Mouse (Mus musculus): ENCODE measurements around the gene Fras1.

The Fras1 gene

GRCm38 (mm10) chr5:96482054-96482453 lies 108.3 kb downstream of the Fras1 start:
- DNase-seq (ENCODE audit: low spot score in 2 of 2), result no peak

- no peak for DNase-seq (ENCODE audit: low spot score in 2 of 2)
Measured at GRCm38 (mm10) chr5:96492497-96492896, 118.7 kb downstream of the Fras1 start.

- no peak for DNase-seq (ENCODE audit: low spot score in 2 of 2)
Measured at GRCm38 (mm10) chr5:96494502-96495292, 120.9 kb downstream of the Fras1 start.

- no peak for DNase-seq (ENCODE audit: low spot score in 2 of 2)
Measured at GRCm38 (mm10) chr5:96498083-96498482, 124.3 kb downstream of the Fras1 start.

- no peak for DNase-seq (ENCODE audit: low spot score in 2 of 2)
Measured at GRCm38 (mm10) chr5:96501783-96502182, 128.0 kb downstream of the Fras1 start.

GRCm38 (mm10) chr5:96502400-96502799 lies 128.6 kb downstream of the Fras1 start:
- no peak for DNase-seq (ENCODE audit: low spot score in 2 of 2)

- DNase-seq (ENCODE audit: low spot score in 2 of 2), result no peak
Measured at GRCm38 (mm10) chr5:96511005-96511404, 137.2 kb downstream of the Fras1 start.

GRCm38 (mm10) chr5:96513327-96513726 lies 139.6 kb downstream of the Fras1 start:
- DNase-seq (ENCODE audit: low spot score in 2 of 2), result no peak

GRCm38 (mm10) chr5:96515860-96516311 lies 142.1 kb downstream of the Fras1 start:
- DNase-seq (ENCODE audit: low spot score in 2 of 2), result no peak

GRCm38 (mm10) chr5:96516329-96516728 lies 142.6 kb downstream of the Fras1 start:
- DNase-seq (ENCODE audit: low spot score in 2 of 2), result no peak

- DNase-seq (ENCODE audit: low spot score in 2 of 2), result no peak
Measured at GRCm38 (mm10) chr5:96521541-96521940, 147.8 kb downstream of the Fras1 start.

- DNase-seq (ENCODE audit: low spot score in 2 of 2), result no peak
Measured at GRCm38 (mm10) chr5:96522909-96523409, 149.2 kb downstream of the Fras1 start.

GRCm38 (mm10) chr5:96528296-96528695 lies 154.5 kb downstream of the Fras1 start:
- no peak for DNase-seq (ENCODE audit: low spot score in 2 of 2)

- no peak for DNase-seq (ENCODE audit: low spot score in 2 of 2)
Measured at GRCm38 (mm10) chr5:96530516-96530915, 156.8 kb downstream of the Fras1 start.

GRCm38 (mm10) chr5:96531962-96532361 lies 158.2 kb downstream of the Fras1 start:
- DNase-seq (ENCODE audit: low spot score in 2 of 2), result no peak

GRCm38 (mm10) chr5:96536527-96536926 lies 162.8 kb downstream of the Fras1 start:
- no peak for DNase-seq (ENCODE audit: low spot score in 2 of 2)

GRCm38 (mm10) chr5:96536937-96537336 lies 163.2 kb downstream of the Fras1 start:
- DNase-seq (ENCODE audit: low spot score in 2 of 2), result no peak

- DNase-seq (ENCODE audit: low spot score in 2 of 2), result no peak
Measured at GRCm38 (mm10) chr5:96544112-96544511, 170.4 kb downstream of the Fras1 start.

GRCm38 (mm10) chr5:96545994-96546393 lies 172.2 kb downstream of the Fras1 start:
- no peak for DNase-seq (ENCODE audit: low spot score in 2 of 2)

GRCm38 (mm10) chr5:96554940-96555679 lies 181.4 kb downstream of the Fras1 start:
- no peak for DNase-seq (ENCODE audit: low spot score in 2 of 2)

- DNase-seq (ENCODE audit: low spot score in 2 of 2), result no peak
Measured at GRCm38 (mm10) chr5:96558049-96558804, 184.5 kb downstream of the Fras1 start.

GRCm38 (mm10) chr5:96574586-96574985 lies 200.8 kb downstream of the Fras1 start:
- DNase-seq (ENCODE audit: low spot score in 2 of 2), result no peak
